Mouse (Mus musculus): ENCODE measurements around the gene Susd6.
"Not testable (repeated sequence)": the region's sequence is repeated elsewhere in the genome, so short reads cannot be mapped to it uniquely, and the experiment has no call there.

Susd6 gene

GRCm38 (mm10) chr12:80812510-80812820 lies 22.2 kb downstream of the Susd6 start:
- DNase-seq (ENCODE audit: low spot score in 2 of 2) = no peak

DNA sequence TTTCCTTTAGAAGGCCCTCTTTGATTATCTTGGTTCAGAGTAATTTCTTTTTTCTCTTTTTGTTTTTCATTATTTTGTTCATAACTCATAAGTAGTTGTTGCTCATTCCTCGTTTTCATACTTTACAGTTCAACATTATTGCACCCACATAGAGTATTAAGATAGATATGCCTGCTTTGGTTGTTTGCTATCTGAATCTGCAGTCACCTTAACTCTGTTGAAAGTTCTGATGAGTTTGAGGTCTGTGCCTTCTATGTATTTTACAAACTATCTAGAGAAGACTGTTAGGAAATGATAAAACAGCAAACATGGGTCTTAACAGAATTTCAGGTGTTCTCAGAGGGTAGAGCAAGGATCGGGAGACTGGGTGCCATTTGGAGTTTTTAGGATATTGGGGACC lies 23.1 kb downstream of the Susd6 start:
- DNase-seq (ENCODE audit: low spot score in 2 of 2) = no peak

DNA sequence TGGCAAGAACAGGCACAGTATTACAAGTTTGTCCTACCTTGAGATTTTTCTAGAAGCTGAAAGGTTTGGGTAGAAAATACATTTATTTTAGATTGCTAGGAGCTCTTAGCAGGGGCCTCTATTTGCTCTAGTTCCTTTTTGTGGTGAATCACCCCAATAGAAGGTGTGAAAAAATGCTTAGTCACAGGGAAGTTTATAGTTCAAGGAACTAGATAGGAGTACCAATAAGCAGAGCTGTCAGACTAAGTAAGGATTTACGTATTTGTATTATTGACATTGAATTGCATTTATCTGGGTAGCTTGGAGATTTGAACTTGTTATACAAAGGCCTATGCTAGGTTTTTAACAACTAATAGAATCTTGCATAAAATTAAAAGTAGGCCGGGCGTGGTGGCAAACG lies 23.6 kb downstream of the Susd6 start:
- no peak for DNase-seq (ENCODE audit: low spot score in 2 of 2)

DNA sequence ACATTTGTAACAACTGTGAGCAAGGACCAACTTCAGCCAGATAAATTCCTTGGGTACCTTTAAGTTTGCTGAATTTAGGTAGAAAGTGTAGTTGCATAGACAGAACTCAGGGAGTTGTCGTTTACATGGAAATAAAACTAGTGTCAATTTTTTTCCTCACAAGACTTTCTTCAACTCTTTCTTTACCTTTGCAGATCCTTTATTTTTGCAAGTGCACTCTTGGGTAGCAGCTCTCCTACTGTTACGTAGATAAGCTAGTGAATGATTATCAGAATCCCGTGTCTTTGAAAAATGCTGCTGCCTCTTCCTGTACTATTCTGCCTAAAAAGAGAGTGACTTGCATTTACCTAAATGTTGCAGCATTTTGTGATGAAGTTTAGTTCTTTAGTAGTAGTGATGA lies 24.2 kb downstream of the Susd6 start:
- DNase-seq (ENCODE audit: low spot score in 2 of 2) = no peak

DNA sequence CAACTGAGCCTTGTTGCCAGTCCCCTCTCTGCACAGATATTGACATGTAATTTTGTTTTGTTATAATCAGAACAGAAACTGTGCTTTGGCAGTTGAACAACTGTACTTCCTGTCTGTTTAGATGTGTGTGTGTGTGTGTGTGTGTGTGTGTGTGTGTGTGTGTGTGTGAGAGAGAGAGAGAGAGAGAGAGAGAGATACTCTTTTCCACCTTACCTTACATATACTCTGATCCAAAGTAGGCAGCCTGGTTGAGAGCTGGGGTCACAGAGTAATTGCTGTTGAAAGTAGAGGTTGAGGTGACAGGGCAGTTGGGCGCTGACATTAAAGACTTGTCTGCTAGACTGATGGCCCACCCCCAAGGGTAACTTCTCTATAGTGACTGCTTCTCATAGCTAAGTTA lies 25.0 kb downstream of the Susd6 start:
- DNase-seq (ENCODE audit: low spot score in 2 of 2) = no peak

GRCm38 (mm10) chr12:80815893-80816292 lies 25.6 kb downstream of the Susd6 start:
- DNase-seq (ENCODE audit: low spot score in 2 of 2) = no peak

- peak in 1 of 2 experiments; percentile 53 for DNase-seq (ENCODE audit: low spot score in 2 of 2)
Observed at GRCm38 (mm10) chr12:80816380-80817086, 26.2 kb downstream of the Susd6 start.

DNA sequence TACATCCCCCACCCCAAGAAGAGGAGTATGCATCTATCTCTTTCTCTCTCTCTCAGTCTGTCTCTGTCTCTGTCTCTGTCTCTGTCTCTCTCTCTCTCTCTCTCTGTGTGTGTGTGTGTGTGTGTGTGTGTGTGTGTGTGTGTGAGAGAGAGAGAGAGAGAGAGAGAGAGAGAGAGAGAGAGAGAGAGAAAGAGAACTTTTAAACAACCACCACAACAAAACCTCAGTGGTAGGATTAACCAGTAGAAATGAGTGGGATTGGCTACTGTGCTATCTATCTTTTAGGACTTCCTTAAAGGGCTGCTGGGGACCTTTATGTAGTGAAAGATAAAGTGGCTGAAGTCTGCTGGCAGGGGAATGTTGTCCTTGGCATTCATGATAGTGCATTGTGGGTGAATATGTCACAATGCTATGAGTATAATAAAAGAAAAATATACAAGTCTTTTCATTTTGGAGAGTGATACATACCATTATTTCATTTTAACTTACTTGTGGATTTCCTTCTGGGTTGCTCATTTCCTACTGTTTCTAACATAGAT lies 27.5 kb downstream of the Susd6 start:
- DNase-seq (ENCODE audit: low spot score in 2 of 2) = no peak

GRCm38 (mm10) chr12:80819020-80819419 lies 28.7 kb downstream of the Susd6 start:
- DNase-seq (ENCODE audit: low spot score in 2 of 2) = not testable (repeated sequence)

DNA sequence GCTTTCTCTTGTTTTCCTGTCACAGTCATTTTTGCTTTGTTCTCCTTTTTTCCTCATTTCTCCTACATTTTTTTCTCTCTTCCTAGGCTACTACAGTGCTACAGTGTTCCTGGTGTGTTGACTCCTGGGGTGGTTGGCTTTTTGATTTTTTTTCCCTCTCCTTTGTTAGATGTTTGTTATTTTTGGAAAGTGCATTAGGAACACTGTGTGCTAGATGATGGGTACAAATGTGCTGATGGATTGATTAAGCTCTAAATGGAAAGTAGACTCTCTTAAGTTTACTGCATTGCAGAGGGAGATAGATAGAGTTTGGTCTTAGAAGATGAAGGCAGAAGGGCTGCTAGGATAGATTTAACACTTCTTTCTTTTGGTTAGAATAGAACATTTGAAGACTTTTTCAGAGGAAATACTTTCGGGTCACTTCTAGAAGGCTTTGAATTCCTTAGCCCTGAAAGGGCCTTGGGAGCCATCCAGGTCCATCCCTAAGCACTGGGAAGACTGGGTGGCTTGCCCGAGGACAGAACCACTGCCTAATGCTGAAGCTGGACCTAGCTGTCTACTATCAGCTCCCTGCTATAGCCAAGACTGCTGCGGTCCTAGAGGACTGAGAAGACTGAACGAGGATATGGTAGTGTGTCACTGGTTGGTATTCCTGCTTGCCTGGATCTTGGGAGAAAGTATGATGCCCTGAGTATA lies 31.1 kb downstream of the Susd6 start:
- no peak for DNase-seq (ENCODE audit: low spot score in 2 of 2)

- DNase-seq (ENCODE audit: low spot score in 2 of 2) = no peak
Observed at GRCm38 (mm10) chr12:80822533-80822932, 32.2 kb downstream of the Susd6 start.

GRCm38 (mm10) chr12:80824202-80824601 lies 33.9 kb downstream of the Susd6 start:
- DNase-seq (ENCODE audit: low spot score in 2 of 2) = no peak

DNA sequence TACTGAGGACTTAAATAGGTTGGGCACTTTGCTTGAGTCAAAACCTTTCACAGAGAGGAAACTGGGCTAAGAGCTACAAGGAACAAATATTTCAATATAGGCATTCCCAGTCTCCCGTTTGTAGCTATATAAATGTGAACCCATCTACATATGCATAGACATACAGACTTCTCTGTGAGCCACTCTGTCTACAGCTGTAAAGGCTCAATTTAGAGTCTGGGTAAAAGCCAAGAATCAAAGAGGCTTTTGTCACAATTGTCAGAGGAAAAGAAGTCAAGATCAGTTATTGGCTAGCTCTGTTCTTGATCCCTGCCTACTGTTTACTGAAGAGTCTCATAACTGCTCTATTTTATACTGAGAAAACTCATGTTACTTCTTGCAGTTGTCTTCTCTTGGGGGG lies 36.1 kb downstream of the Susd6 start:
- no peak for DNase-seq (ENCODE audit: low spot score in 2 of 2)

DNA sequence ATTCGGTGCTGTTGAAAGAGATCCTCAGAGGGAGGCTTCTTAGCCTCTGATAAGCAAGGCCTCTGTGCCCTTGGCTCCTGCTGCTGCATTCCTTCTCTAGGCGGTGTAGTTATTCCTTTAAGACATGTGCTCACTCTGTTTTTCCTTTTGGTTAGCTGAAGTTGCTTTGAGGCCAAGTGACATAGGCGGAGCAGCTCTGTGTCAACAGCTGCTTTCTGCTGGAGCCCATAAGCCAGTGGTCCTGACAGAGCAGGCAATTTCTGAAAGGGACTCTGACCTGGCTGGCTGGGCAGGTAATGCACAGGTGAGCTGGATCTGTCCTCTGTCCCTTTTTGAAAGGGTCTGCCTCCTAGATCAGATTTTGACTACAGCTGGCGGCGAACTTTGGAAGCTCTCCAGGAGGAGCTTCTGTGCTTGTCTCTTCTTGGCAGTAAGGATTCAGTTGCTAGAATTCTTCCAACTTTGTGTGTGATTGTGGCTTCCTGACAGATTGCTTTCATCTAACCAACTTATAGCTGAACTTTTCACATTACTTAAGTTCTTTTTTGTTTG lies 37.2 kb downstream of the Susd6 start:
- peak in 1 of 2 experiments; percentile 37 for DNase-seq (ENCODE audit: low spot score in 2 of 2)

DNA sequence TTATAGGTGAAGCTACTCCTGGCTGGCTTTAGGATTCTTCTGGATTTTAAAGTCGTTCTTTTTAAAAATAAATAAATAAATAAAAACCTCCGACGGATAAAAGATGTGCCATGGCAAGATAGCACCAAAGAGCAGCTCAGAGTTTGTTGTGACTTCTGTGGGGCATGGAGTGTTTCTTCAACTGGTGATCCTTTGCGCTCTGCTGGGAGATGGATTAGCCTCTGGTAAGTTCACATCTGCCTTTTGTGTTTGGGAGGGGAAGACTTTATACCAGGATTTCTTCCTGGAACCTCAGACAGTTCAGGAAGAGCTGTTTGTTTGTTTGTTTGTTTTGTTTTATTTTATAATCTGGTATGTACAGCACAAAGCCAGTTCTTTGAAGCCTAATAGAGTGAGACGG lies 37.7 kb downstream of the Susd6 start:
- no peak for DNase-seq (ENCODE audit: low spot score in 2 of 2)

DNA sequence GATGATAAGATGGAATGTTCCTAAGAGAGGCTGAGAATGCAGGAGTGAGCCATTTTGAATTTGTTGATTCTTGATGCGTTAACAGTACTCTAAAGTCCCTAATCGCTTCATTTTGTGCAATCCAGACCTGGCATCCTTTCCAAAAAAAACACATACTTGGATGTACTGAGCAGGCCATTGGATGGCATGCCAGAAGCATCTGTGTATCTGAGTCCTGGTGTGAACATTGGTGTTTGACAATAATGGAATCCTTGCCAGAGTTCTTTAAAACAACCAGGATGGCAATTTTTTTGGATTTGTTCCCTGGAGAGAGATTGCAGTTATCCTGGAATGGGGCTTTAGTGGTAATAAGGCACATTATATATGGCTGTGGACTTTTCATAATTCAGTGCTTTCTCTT lies 38.6 kb downstream of the Susd6 start:
- DNase-seq (ENCODE audit: low spot score in 2 of 2) = no peak

DNA sequence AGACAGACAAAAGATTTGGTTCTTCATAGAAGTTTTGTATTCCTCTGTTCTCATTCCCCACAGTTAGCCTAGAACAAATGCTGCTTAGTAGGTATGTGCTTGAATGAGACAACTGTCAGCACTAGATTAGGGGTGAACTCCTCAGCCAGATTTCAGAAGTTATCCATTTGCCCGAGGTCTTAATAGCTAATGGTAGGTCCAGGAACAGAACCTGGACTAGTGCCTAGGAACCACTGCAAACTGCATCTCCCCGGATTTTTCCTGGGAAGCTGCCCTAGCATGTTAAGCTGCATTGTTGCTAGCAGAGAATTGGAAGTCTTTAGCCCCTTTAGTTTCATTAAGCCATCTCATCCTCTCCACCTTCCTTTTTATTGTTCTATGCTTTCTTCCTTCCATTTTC lies 39.9 kb downstream of the Susd6 start:
- no peak for DNase-seq (ENCODE audit: low spot score in 2 of 2)

DNA sequence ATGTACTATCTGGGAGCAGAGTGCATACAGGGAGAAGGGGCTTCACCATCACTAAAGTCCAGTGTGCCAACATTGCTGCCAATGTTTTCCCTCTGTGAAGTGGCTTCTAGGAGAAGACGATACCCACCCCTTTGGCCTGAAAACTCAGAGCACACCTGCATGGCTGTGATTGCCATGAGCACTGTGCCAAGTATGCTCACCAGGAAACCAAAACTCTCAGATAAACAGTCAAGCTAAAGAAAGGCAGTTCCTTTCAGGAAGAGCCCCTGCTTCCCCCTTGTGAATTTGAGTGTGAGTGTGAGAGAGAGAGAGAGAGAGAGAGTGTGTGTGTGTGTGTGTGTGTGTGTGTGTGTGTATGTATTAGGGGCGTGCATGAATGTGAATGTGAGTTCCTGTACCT lies 40.5 kb downstream of the Susd6 start:
- DNase-seq (ENCODE audit: low spot score in 2 of 2) = no peak

GRCm38 (mm10) chr12:80832313-80832712 lies 42.0 kb downstream of the Susd6 start:
- no peak for DNase-seq (ENCODE audit: low spot score in 2 of 2)

DNA sequence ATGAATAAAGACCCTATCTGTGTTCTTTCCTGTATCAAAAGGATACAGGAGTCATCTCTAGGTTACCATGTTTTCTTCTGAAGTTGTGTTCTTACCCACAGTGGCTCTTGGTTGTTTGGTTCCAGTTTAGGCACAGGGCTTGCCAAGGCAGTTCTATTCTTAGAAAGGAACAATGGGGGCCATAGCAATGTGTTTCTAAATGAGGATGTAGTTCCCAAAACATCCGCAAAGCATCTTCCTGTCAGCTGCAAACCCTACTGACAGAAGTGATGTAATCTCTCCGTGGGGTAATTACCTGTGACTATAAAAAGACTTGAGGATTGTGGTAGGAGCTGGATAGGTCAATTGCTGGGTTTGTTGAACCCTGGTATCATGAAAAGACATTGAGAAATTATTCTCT lies 43.2 kb downstream of the Susd6 start:
- DNase-seq (ENCODE audit: low spot score in 2 of 2) = no peak

GRCm38 (mm10) chr12:80834156-80834900 lies 44.0 kb downstream of the Susd6 start:
- DNase-seq (ENCODE audit: low spot score in 2 of 2) = no peak

DNA sequence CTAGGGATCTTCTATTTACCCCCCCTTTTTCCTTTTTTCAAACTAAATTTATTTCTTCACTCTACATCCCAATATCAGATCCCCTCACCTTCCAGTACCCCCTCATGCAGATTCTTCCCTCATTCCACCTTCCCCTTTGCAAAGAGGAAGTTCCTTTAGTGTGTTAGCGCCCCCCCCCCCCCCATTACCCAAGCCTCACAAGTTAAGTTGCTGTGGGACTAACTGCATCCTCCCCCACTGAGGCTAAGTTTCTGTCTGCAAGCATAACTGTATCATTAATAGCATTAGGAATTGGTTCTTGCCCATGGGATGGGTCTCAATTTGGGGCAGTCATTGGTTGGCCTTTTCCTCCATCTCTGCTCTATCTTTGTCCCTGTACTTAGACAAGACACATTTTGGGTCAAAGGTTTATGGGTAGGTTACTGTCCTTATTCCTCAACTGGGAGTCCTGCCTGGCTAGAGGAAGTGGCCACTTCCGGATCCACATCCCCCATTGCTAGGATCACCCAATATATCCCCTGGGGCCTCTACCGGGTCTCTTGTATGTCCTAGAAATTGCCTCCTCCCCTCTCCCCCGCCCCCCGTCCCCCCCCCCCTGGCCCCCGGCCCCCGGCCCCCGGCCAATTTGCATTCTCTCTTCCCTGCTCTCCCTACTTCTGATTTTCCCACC lies 44.7 kb downstream of the Susd6 start:
- DNase-seq (ENCODE audit: low spot score in 2 of 2) = no peak

Measured in cerebellum, postnatal 4 days (tissue).